Mouse (Mus musculus): ENCODE measurements around the gene Astn1. TPM values are rescaled to one million over a fixed set of nuclear protein-coding genes. Genes with fewer than 3 reads are reported as not detected.

Astn1 gene
- polyA plus RNA-seq, 1 experiment from 2014 or later = 59.6 TPM

DNA sequence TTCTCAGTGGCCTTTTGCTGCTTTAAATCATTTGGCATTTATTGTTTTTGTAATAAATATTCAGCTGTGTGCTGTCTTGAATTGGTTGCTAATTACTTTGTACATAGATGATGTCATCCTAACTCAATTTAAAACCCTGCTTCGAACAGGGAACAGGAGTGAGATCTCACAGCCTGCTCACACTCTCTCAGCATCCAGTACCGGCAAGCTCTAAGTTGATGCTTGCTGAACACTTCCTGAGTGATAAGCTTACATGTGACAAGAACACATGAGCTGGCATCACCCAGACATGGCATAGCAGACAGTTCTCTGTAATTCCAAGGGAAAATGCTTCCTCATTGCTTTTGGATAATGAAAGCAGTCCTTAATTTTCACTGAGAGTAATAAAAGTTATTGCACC lies 38.8 kb downstream of the Astn1 start:
- Histone ChIP-seq H3K36me3 (ENCODE audit: control insufficient read depth, insufficient read depth, low read length) (no peaks in the 10 kb centered on the region), H3K4me1 (ENCODE audit: control insufficient read depth, insufficient read depth, low read length) (peaks cover 5% of the 10 kb centered on the region), H3K9ac (replicated peaks; ENCODE audit: low read length) (no peak overlapping the region), H3K9me3 (ENCODE audit: control insufficient read depth, low read length) (no peaks in the 10 kb centered on the region), H3K27ac (replicated peaks; ENCODE audit: low read depth, low read length) (no peak overlapping the region), H3K27me3 (ENCODE audit: control insufficient read depth, insufficient read depth, low read length) (no peaks in the 10 kb centered on the region), H3K4me2 (ENCODE audit: low read length) (no peak overlapping the region), H3K4me3 (replicated peaks; ENCODE audit: low read depth, low read length) (no peak overlapping the region)
- WGBS = 78% methylated on average over 2 of the region's 2 CpGs
- ATAC-seq (ENCODE audit: low FRiP score, low TSS enrichment) = no peak
- no peak for DNase-seq

GRCm38 (mm10) chr1:158405899-158406769 lies 44.1 kb downstream of the Astn1 start:
- peaks cover 27% of the 10 kb centered on the region for H3K4me1 ChIP-seq (ENCODE audit: control insufficient read depth, insufficient read depth, low read length)
- no peak; the same call in 1 of the 2 replicates for ATAC-seq (ENCODE audit: low FRiP score, low TSS enrichment)

DNA sequence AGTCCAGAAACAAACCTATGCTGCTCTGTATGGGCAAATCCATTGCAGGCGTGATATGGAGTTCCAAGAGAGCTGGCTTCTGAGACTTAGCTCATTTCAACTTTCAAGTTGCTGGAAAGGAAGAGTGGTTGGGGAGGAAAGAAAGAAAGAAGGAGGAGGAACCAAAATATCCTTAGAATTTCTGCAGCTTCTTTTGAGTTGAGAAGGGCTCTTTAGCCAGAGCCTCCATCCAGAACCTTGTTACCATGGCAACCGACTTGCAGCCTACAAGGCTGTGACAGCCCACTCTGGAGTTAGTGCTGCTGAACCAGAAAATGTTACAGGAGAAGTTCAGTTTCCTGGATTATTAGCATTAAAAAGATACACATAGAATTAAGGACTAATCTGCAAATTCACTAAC lies 46.1 kb downstream of the Astn1 start:
- Histone ChIP-seq H3K9ac (replicated peaks; ENCODE audit: low read length) (no peak overlapping the region), H3K9me3 (ENCODE audit: control insufficient read depth, low read length) (no peaks in the 10 kb centered on the region), H3K27ac (replicated peaks; ENCODE audit: low read depth, low read length) (no peak overlapping the region), H3K4me2 (ENCODE audit: low read length) (no peak overlapping the region), H3K36me3 (ENCODE audit: control insufficient read depth, insufficient read depth, low read length) (no peaks in the 10 kb centered on the region), H3K27me3 (ENCODE audit: control insufficient read depth, insufficient read depth, low read length) (no peaks in the 10 kb centered on the region), H3K4me3 (replicated peaks; ENCODE audit: low read depth, low read length) (no peak overlapping the region), H3K4me1 (ENCODE audit: control insufficient read depth, insufficient read depth, low read length) (peaks cover 27% of the 10 kb centered on the region)
- DNase-seq (peak; percentile 92), ATAC-seq (ENCODE audit: low FRiP score, low TSS enrichment) (no peak)
- 47% methylated on average over 2 of the region's 2 CpGs for WGBS

More at GRCm38 (mm10) chr1:158405899-158406769, 44.1 kb downstream of the Astn1 start:
- no peak overlapping the region for H3K4me3 ChIP-seq (replicated peaks; ENCODE audit: low read depth, low read length)
- H3K27me3 ChIP-seq (ENCODE audit: control insufficient read depth, insufficient read depth, low read length) = no peaks in the 10 kb centered on the region
- peak; percentile 63 for DNase-seq
- no peaks in the 10 kb centered on the region for H3K36me3 ChIP-seq (ENCODE audit: control insufficient read depth, insufficient read depth, low read length)
- H3K9me3 ChIP-seq (ENCODE audit: control insufficient read depth, low read length) = no peaks in the 10 kb centered on the region
- no peak overlapping the region for H3K4me2 ChIP-seq (ENCODE audit: low read length)
- WGBS = 30% methylated on average over 10 of the region's 10 CpGs
- H3K27ac ChIP-seq (replicated peaks; ENCODE audit: low read depth, low read length) = peak overlapping the region; percentile 60
- H3K9ac ChIP-seq (replicated peaks; ENCODE audit: low read length) = no peak overlapping the region

- 72% methylated on average over 3 of the region's 3 CpGs for WGBS
- H3K4me1 ChIP-seq (ENCODE audit: control insufficient read depth, insufficient read depth, low read length) = peaks cover 19% of the 10 kb centered on the region; the same call in 1 of the 2 replicates
Measured at GRCm38 (mm10) chr1:158411146-158411545, 49.1 kb downstream of the Astn1 start.

GRCm38 (mm10) chr1:158414198-158414597 lies 52.1 kb downstream of the Astn1 start:
- no peak overlapping the region for H3K4me2 ChIP-seq (ENCODE audit: low read length)
- H3K9ac ChIP-seq (replicated peaks; ENCODE audit: low read length) = no peak overlapping the region
- no peak for ATAC-seq (ENCODE audit: low FRiP score, low TSS enrichment)
- H3K27me3 ChIP-seq (ENCODE audit: control insufficient read depth, insufficient read depth, low read length) = no peaks in the 10 kb centered on the region
- no peak overlapping the region for H3K4me3 ChIP-seq (replicated peaks; ENCODE audit: low read depth, low read length)
- 89% methylated on average over 2 of the region's 2 CpGs for WGBS
- H3K36me3 ChIP-seq (ENCODE audit: control insufficient read depth, insufficient read depth, low read length) = no peaks in the 10 kb centered on the region
- H3K4me1 ChIP-seq (ENCODE audit: control insufficient read depth, insufficient read depth, low read length) = no peaks in the 10 kb centered on the region
- no peaks in the 10 kb centered on the region for H3K9me3 ChIP-seq (ENCODE audit: control insufficient read depth, low read length)
- H3K27ac ChIP-seq (replicated peaks; ENCODE audit: low read depth, low read length) = no peak overlapping the region
- DNase-seq = no peak

More at GRCm38 (mm10) chr1:158411146-158411545, 49.1 kb downstream of the Astn1 start:
- Histone ChIP-seq H3K27ac (replicated peaks; ENCODE audit: low read depth, low read length) (no peak overlapping the region), H3K9ac (replicated peaks; ENCODE audit: low read length) (no peak overlapping the region), H3K36me3 (ENCODE audit: control insufficient read depth, insufficient read depth, low read length) (no peaks in the 10 kb centered on the region), H3K4me2 (ENCODE audit: low read length) (no peak overlapping the region), H3K9me3 (ENCODE audit: control insufficient read depth, low read length) (no peaks in the 10 kb centered on the region), H3K4me3 (replicated peaks; ENCODE audit: low read depth, low read length) (no peak overlapping the region), H3K27me3 (ENCODE audit: control insufficient read depth, insufficient read depth, low read length) (no peaks in the 10 kb centered on the region)
- ATAC-seq (ENCODE audit: low FRiP score, low TSS enrichment) (no peak), DNase-seq (no peak)

GRCm38 (mm10) chr1:158421451-158421850 lies 59.4 kb downstream of the Astn1 start:
- no peaks in the 10 kb centered on the region for H3K27me3 ChIP-seq (ENCODE audit: control insufficient read depth, insufficient read depth, low read length)
- ATAC-seq (ENCODE audit: low FRiP score, low TSS enrichment) (no peak), DNase-seq (no peak)
- no peaks in the 10 kb centered on the region for H3K9me3 ChIP-seq (ENCODE audit: control insufficient read depth, low read length)
- H3K4me2 ChIP-seq (ENCODE audit: low read length) = no peak overlapping the region
- no peak overlapping the region for H3K27ac ChIP-seq (replicated peaks; ENCODE audit: low read depth, low read length)
- H3K4me3 ChIP-seq (replicated peaks; ENCODE audit: low read depth, low read length) = no peak overlapping the region
- H3K4me1 ChIP-seq (ENCODE audit: control insufficient read depth, insufficient read depth, low read length) = 0 out of 2 replicates have a peak, but pooled peaks cover 4% of the 10 kb centered on the region
- WGBS = 86% methylated on average over 8 of the region's 8 CpGs
- no peak overlapping the region for H3K9ac ChIP-seq (replicated peaks; ENCODE audit: low read length)
- no peaks in the 10 kb centered on the region for H3K36me3 ChIP-seq (ENCODE audit: control insufficient read depth, insufficient read depth, low read length)

GRCm38 (mm10) chr1:158422739-158423138 lies 60.7 kb downstream of the Astn1 start:
- Histone ChIP-seq H3K36me3 (ENCODE audit: control insufficient read depth, insufficient read depth, low read length) (no peaks in the 10 kb centered on the region), H3K9ac (replicated peaks; ENCODE audit: low read length) (no peak overlapping the region), H3K27me3 (ENCODE audit: control insufficient read depth, insufficient read depth, low read length) (no peaks in the 10 kb centered on the region), H3K4me1 (ENCODE audit: control insufficient read depth, insufficient read depth, low read length) (0 out of 2 replicates have a peak, but pooled peaks cover 4% of the 10 kb centered on the region), H3K9me3 (ENCODE audit: control insufficient read depth, low read length) (no peaks in the 10 kb centered on the region), H3K27ac (replicated peaks; ENCODE audit: low read depth, low read length) (no peak overlapping the region), H3K4me2 (ENCODE audit: low read length) (no peak overlapping the region), H3K4me3 (replicated peaks; ENCODE audit: low read depth, low read length) (no peak overlapping the region)
- DNase-seq (no peak), ATAC-seq (ENCODE audit: low FRiP score, low TSS enrichment) (no peak)
- 85% methylated on average over 1 of the region's 1 CpGs for WGBS

DNA sequence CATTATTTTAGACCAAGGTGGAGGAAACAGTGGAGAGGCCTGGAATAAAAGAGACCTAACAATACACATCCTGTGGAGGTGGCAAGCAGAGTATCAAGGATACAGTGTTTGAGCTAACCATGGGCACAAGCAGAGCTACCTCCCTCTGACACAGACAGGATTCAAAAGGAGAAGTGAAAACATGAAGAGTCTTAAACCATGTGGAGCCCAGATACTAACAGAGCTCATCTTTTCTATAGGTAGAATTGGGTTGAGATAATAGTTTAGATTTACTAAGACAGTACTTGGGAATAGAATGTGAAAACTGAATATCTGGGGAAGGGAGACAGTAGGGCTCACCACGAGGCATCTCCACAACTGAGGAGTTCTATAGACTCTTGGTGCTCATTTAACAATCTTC lies 84.0 kb downstream of the Astn1 start:
- ATAC-seq (ENCODE audit: low FRiP score, low TSS enrichment) (no peak), DNase-seq (no peak)
- H3K4me2 ChIP-seq (ENCODE audit: low read length) = no peak overlapping the region
- H3K4me3 ChIP-seq (replicated peaks; ENCODE audit: low read depth, low read length) = no peak overlapping the region
- no peak overlapping the region for H3K9ac ChIP-seq (replicated peaks; ENCODE audit: low read length)
- H3K27me3 ChIP-seq (ENCODE audit: control insufficient read depth, insufficient read depth, low read length) = no peaks in the 10 kb centered on the region
- no peaks in the 10 kb centered on the region for H3K9me3 ChIP-seq (ENCODE audit: control insufficient read depth, low read length)
- no peaks in the 10 kb centered on the region for H3K4me1 ChIP-seq (ENCODE audit: control insufficient read depth, insufficient read depth, low read length)
- WGBS = 88% methylated on average over 1 of the region's 1 CpGs
- no peak overlapping the region for H3K27ac ChIP-seq (replicated peaks; ENCODE audit: low read depth, low read length)
- H3K36me3 ChIP-seq (ENCODE audit: control insufficient read depth, insufficient read depth, low read length) = no peaks in the 10 kb centered on the region

DNA sequence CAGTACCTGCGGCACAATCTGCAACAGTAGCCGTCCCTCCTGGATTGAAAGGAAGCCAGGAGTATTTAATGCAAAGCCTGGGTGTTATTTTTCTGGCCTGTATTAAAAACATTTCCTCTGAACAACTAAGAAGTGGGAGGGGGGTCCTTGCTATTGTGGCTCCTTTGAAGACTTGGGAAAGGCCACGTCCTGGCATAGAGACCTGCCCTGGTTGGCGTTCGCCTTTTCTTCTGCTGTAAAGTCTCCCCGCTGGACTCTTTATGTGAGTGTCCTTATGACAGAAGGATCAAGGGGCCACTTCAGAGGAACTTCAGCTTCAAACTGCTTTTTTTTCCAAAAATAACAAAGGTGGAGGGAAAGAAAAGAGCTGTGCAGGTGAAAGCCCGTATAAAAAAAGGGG lies 85.9 kb downstream of the Astn1 start:
- Histone ChIP-seq H3K36me3 (ENCODE audit: control insufficient read depth, insufficient read depth, low read length) (no peaks in the 10 kb centered on the region), H3K9me3 (ENCODE audit: control insufficient read depth, low read length) (no peaks in the 10 kb centered on the region), H3K9ac (replicated peaks; ENCODE audit: low read length) (no peak overlapping the region), H3K4me2 (ENCODE audit: low read length) (no peak overlapping the region), H3K4me1 (ENCODE audit: control insufficient read depth, insufficient read depth, low read length) (no peaks in the 10 kb centered on the region), H3K4me3 (replicated peaks; ENCODE audit: low read depth, low read length) (no peak overlapping the region), H3K27me3 (ENCODE audit: control insufficient read depth, insufficient read depth, low read length) (no peaks in the 10 kb centered on the region), H3K27ac (replicated peaks; ENCODE audit: low read depth, low read length) (no peak overlapping the region)
- DNase-seq (peak; percentile 22), ATAC-seq (ENCODE audit: low FRiP score, low TSS enrichment) (no peak; the same call in 1 of the 2 replicates)
- WGBS = 53% methylated on average over 7 of the region's 7 CpGs
